15 mouse cellular contexts compared by ENCODE assay signal in the genomic region with DNA sequence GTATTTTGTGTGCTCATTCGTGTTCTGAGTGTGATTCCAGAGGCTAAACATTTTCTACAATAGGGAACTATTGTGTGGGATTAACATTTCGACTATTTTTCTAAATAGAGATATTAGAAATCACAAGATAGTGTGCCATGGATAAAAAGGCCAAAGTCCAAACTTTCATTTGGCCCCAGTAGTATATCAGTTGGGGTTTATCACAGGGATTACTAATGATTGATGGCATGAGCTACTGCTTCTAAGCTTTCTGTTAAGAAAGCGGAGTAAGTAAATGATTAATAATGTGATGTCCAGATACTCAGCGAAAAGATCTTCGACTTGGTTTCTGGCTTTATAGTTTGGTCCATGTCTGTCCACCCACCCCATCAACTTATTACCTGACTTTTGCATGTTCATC.
"Had no signal": no experiment of that assay in that cellular context is flagged by ENCODE, and none has a peak within 500 bp of the region (broad histone marks: within the 10 kb centered on the region; RNA-seq: fewer than 3 reads in every experiment).

No protein-coding gene starts in this region.

- H3K4me3 ChIP-seq: lung, embryonic 15.5 days; megakaryocyte, embryonic 14.5 days; midbrain, embryonic 13.5 days; midbrain, embryonic 15.5 days; neural tube, embryonic 12.5 days had no signal

- H3K4me2 ChIP-seq: lung, embryonic 15.5 days; midbrain, embryonic 11.5 days; midbrain, embryonic 13.5 days; midbrain, embryonic 15.5 days; neural tube, embryonic 12.5 days had no signal

- H3K27ac ChIP-seq: lung, embryonic 15.5 days; macrophage; midbrain, embryonic 13.5 days; midbrain, embryonic 15.5 days; neural tube, embryonic 12.5 days had no signal

- DNase-seq: lung, adult 2 months; lung, postnatal 14 days; lung, postnatal 36 days; right cerebral cortex, postnatal 14 days; thymus, adult 18-20 months; thymus, postnatal 14 days; thymus, postnatal 36 days had no signal

- H3K27me3 ChIP-seq: lung, embryonic 15.5 days; megakaryocyte, embryonic 14.5 days; midbrain, embryonic 13.5 days; midbrain, embryonic 15.5 days; neural tube, embryonic 12.5 days had no signal

- H3K9me3 ChIP-seq: lung, embryonic 15.5 days; megakaryocyte, embryonic 14.5 days; midbrain, embryonic 13.5 days; midbrain, embryonic 15.5 days; neural tube, embryonic 12.5 days had no signal

- H3K4me1 ChIP-seq: lung, embryonic 15.5 days; megakaryocyte, embryonic 14.5 days; midbrain, embryonic 13.5 days; midbrain, embryonic 15.5 days; neural tube, embryonic 12.5 days had no signal

- ATAC-seq: lung, postnatal 0 days; midbrain, embryonic 13.5 days; midbrain, embryonic 15.5 days had no signal

- H3K9ac ChIP-seq: lung, embryonic 15.5 days; midbrain, embryonic 13.5 days; midbrain, embryonic 15.5 days; neural tube, embryonic 12.5 days had no signal

- H3K36me3 ChIP-seq: lung, embryonic 15.5 days; midbrain, embryonic 13.5 days; midbrain, embryonic 15.5 days; neural tube, embryonic 12.5 days had no signal
